Comparison of ENCODE assay signal across 8 mouse cellular contexts in genomic region chr7:89477294-89477999, GRCm38 (mm10). TPM values are rescaled to one million over a fixed set of nuclear protein-coding genes. Genes with fewer than 3 reads are reported as not detected.
A peak's percentile ranks its signal among the peaks of the same experiment; 100 is the strongest.
DNase-seq lines count a peak whose midpoint lies in the region; ATAC-seq and TF ChIP-seq lines count a peak whose summit lies in the region.

No protein-coding gene starts in this region.

- no peaks in the 10 kb centered on the region for H3K36me3 ChIP-seq in forebrain, embryonic 12.5 days (replicated peaks)
- no peaks in the 10 kb centered on the region for H3K36me3 ChIP-seq in kidney, adult 2 months (ENCODE audit: control insufficient read depth, insufficient read depth, low read length)
- H3K36me3 ChIP-seq in lung, embryonic 15.5 days = no peaks in the 10 kb centered on the region

- H3K4me2 ChIP-seq in forebrain, embryonic 12.5 days = no peak overlapping the region
- H3K4me2 ChIP-seq in lung, embryonic 15.5 days = no peak overlapping the region

- TF ChIP-seq POLR2A in kidney, adult 2 months (IDR thresholded peaks at IDR 0.05; ENCODE audit: low read depth, low read length) = no peak

- H3K4me3 ChIP-seq in forebrain, embryonic 12.5 days (replicated peaks) = no peak overlapping the region
- H3K4me3 ChIP-seq in kidney, adult 2 months (ENCODE audit: insufficient read depth, low read depth, low read length) = no peak overlapping the region
- no peak overlapping the region for H3K4me3 ChIP-seq in lung, embryonic 15.5 days

- no peak overlapping the region for H3K27ac ChIP-seq in forebrain, embryonic 12.5 days
- no peak overlapping the region for H3K27ac ChIP-seq in kidney, adult 2 months (ENCODE audit: insufficient read depth, low read depth, low read length)
- no peak overlapping the region for H3K27ac ChIP-seq in lung, embryonic 15.5 days

- peak; percentile 84 for ATAC-seq in forebrain, embryonic 12.5 days (ENCODE audit: low FRiP score)
- peak; percentile 73 for ATAC-seq in lung, embryonic 15.5 days (ENCODE audit: borderline replicate concordance, extremely low read depth, low FRiP score, low TSS enrichment)

- TF ChIP-seq CTCF in kidney, adult 2 months (conservative IDR thresholded peaks at IDR 0.05; ENCODE audit: insufficient read depth, insufficient read length, low read depth, low read length) = peak; percentile 35; the same call in 1 of the 2 replicates

- WGBS in forebrain, embryonic 12.5 days = 4% methylated on average over 1 of the region's 1 CpGs
- WGBS in kidney, adult 2 months = 0% methylated on average over 1 of the region's 1 CpGs
- WGBS in lung, embryonic 15.5 days = 0% methylated on average over 1 of the region's 1 CpGs

- 0 out of 2 replicates have a peak, but pooled peaks cover 9% of the 10 kb centered on the region for H3K27me3 ChIP-seq in forebrain, embryonic 12.5 days
- H3K27me3 ChIP-seq in kidney, adult 2 months (replicated peaks; ENCODE audit: control insufficient read depth, insufficient read depth, low read length) = no peaks in the 10 kb centered on the region
- H3K27me3 ChIP-seq in lung, embryonic 15.5 days = peaks cover 11% of the 10 kb centered on the region; the same call in 1 of the 2 replicates

- no peaks in the 10 kb centered on the region for H3K9me3 ChIP-seq in forebrain, embryonic 12.5 days
- no peaks in the 10 kb centered on the region for H3K9me3 ChIP-seq in lung, embryonic 15.5 days

- peak; percentile 62 for DNase-seq in right cerebral cortex, adult 18-20 months
- no peak for DNase-seq in right cerebral cortex, postnatal 14 days
- DNase-seq in adrenal gland, postnatal 14 days = peak; percentile 35
- peak; percentile 76 for DNase-seq in kidney, adult 2 months
- peak; percentile 51 for DNase-seq in retina, postnatal 7 days (ENCODE audit: low read depth, low spot score)
- no peak for DNase-seq in thymus, adult 18-20 months

- no peak overlapping the region for H3K9ac ChIP-seq in forebrain, embryonic 12.5 days
- no peak overlapping the region for H3K9ac ChIP-seq in lung, embryonic 15.5 days

- H3K4me1 ChIP-seq in forebrain, embryonic 12.5 days = no peaks in the 10 kb centered on the region
- H3K4me1 ChIP-seq in kidney, adult 2 months (ENCODE audit: control insufficient read depth, insufficient read depth, low read length) = peaks cover 13% of the 10 kb centered on the region; the same call in 1 of the 2 replicates
- 0 out of 2 replicates have a peak, but pooled peaks cover 10% of the 10 kb centered on the region for H3K4me1 ChIP-seq in lung, embryonic 15.5 days

RNA-seq across cellular contexts. Expression of gene Prss23, which starts 49.5 kb away (rescaled TPM):
- total RNA-seq in adrenal gland, postnatal 14 days (2021) = 20.0 and 20.5 TPM in 2 replicates
- 21.3 and 22.3 TPM in 2 replicates for polyA plus RNA-seq in forebrain, embryonic 12.5 days (2016; fragmentation: Nextera tagmentation; extraction: Ambion mirVana)
- 136 and 138 TPM in 2 replicates for polyA plus RNA-seq in kidney, adult 2 months (2012; rRNA removed)
- polyA plus RNA-seq in lung, embryonic 15.5 days (2015; fragmentation: Nextera tagmentation; extraction: Ambion mirVana) = 42.4 and 46.3 TPM in 2 replicates

Comparison
In these comparisons a context has a peak if more than half of its experiments do, and no peak if none do; other contexts are left out.
1. DNase-seq: peak in right cerebral cortex, adult 18-20 months (single experiment), adrenal gland, postnatal 14 days (single experiment), kidney, adult 2 months (single experiment) and retina, postnatal 7 days (single experiment); none in right cerebral cortex, postnatal 14 days (single experiment) and thymus, adult 18-20 months (0 of 2).